Mouse (Mus musculus) stomach, embryonic 16.5 days (tissue): Measurements from ENCODE around the gene 1700056E22Rik. TPM values are rescaled to one million over a fixed set of nuclear protein-coding genes. Genes with fewer than 3 reads are reported as not detected.

Experiments used
- ATAC-seq: fragments of 200-750 bp; cut with Nextera tagmentation; 2 replicates; pipeline ENCODE4 v1.8.0; 2017; ENCODE audit warnings: moderate number of reproducible peaks, moderate TSS enrichment; ENCODE audit not compliant: insufficient read depth, low FRiP score
- H3K27ac ChIP-seq: fragments of 300-500 bp; sonication (generic); 2 replicates; pipeline ENCODE4 v1.5.1; 2014; ENCODE audit warnings: low read length
- H3K27me3 ChIP-seq: fragments of 300-500 bp; sonication (generic); 2 replicates; pipeline ENCODE4 v1.6.1; 2014; ENCODE audit warnings: low read length, control low read depth, mixed read lengths; ENCODE audit not compliant: control insufficient read depth, insufficient read depth
- H3K36me3 ChIP-seq: fragments of 300-500 bp; sonication (generic); 2 replicates; pipeline ENCODE4 v1.6.1; 2014; ENCODE audit warnings: low read length; ENCODE audit not compliant: control insufficient read depth, insufficient read depth
- H3K4me1 ChIP-seq: fragments of 300-500 bp; sonication (generic); 2 replicates; pipeline ENCODE4 v1.6.1; 2014; ENCODE audit warnings: low read length, control low read depth, mixed read lengths; ENCODE audit not compliant: control insufficient read depth, insufficient read depth
- H3K4me2 ChIP-seq: fragments of 300-500 bp; sonication (generic); 2 replicates; pipeline ENCODE4 v1.6.1; 2014; ENCODE audit warnings: low read depth, low read length, mixed read lengths
- H3K4me3 ChIP-seq: fragments of 300-500 bp; sonication (generic); replicated peaks from 2 replicates; pipeline ENCODE4 v1.5.1; 2014; ENCODE audit warnings: mild to moderate bottlenecking, low read length
- H3K9ac ChIP-seq: fragments of 300-500 bp; sonication (generic); 2 replicates; pipeline ENCODE4 v1.6.1; 2014; ENCODE audit warnings: low read length
- H3K9me3 ChIP-seq: fragments of 300-500 bp; sonication (generic); replicated peaks from 2 replicates; pipeline ENCODE4 v1.6.1; 2016; ENCODE audit warnings: low read length, control low read depth; ENCODE audit not compliant: control insufficient read depth
- WGBS: fragments of 180-500 bp; shearing (Covaris S2); extraction: QIAGEN DNeasy Blood & Tissue Kit; methylation state at CpG from one replicate; pipeline ENCODE4 v1.1.7; 2014; 5-methylcytosine and 5-hydroxymethylcytosine counted together
- polyA plus RNA-seq: library from polyadenylated mRNA; unstranded; fragments of >200 nt; fragmentation: Nextera tagmentation; extraction: Ambion mirVana; gene quantifications from 2 replicates; pipeline ENCODE4 v1.2.1, GENCODE M21; 2015

The 1700056E22Rik gene
- 0.84 and 1.3 TPM in 2 replicates for polyA plus RNA-seq

DNA sequence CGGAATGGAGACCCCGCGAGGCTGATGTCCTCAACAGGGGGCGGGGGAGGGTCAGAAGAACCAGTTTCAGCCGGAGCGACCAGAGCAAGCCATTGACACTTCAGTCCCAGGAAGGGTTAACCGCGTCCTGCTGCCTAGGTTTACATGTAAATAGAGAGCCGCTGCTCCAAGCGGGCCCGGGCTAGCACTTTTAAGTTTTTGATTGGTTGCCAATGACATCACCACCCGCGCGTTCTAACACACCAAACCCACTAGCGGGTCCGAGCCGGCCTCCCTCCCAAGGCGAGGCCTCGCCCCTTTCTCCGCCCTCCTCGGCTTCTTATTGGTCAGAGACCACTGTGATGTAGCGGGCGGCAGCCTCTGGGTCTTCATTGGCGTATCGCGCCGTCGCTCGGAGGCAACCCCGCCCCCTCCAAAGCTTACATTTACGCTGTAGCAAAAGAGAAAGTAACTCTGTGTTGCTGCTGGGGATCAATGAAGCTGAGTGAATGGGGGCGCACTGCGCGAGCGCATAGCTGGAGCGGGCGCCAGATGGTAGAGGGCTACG is at the start of gene 1700056E22Rik:
1700056E22Rik (minus strand) TSS at position 291 of the 547 bp plus-strand sequence.
- Histone ChIP-seq H3K4me1 (peaks cover 4% of the 10 kb centered on the region; the same call in 1 of the 2 replicates), H3K9me3 (no peaks in the 10 kb centered on the region), H3K4me2 (peak within 1 kb of the TSS; percentile 81), H3K36me3 (no peaks in the 10 kb centered on the region), H3K27ac (peak within 1 kb of the TSS; percentile 95), H3K9ac (peak within 1 kb of the TSS; percentile 97), H3K27me3 (no peaks in the 10 kb centered on the region), H3K4me3 (peak within 1 kb of the TSS; percentile 79)
- under 1% methylated on average over 38 of the region's 38 CpGs for WGBS
- ATAC-seq = peak; percentile 99

DNA sequence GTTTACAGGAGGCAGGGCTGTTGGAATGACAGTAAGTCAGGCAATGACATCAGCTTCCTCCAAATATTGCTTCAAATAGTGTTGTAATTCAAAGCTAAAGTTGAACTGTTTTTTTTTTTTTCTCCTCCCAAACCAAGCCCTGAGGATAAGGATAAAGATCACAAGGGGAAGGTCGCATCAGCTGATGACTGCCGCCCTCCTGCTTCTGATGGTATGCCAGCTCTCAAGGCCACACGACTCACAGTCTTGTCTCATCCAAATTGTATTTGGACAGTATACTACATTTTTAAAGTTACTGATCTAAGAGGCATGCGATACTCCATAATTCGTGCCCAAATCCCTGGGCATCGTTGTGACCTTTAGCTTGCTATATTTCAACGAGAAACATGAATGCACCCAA is 49.1 kb upstream of the 1700056E22Rik start:
- Histone ChIP-seq H3K4me3 (no peak overlapping the region), H3K9ac (no peak overlapping the region), H3K27ac (no peak overlapping the region), H3K27me3 (no peaks in the 10 kb centered on the region), H3K9me3 (no peaks in the 10 kb centered on the region), H3K36me3 (no peaks in the 10 kb centered on the region), H3K4me1 (no peaks in the 10 kb centered on the region), H3K4me2 (no peak overlapping the region)
- ATAC-seq = no peak
- WGBS = 77% methylated on average over 7 of the region's 7 CpGs

DNA sequence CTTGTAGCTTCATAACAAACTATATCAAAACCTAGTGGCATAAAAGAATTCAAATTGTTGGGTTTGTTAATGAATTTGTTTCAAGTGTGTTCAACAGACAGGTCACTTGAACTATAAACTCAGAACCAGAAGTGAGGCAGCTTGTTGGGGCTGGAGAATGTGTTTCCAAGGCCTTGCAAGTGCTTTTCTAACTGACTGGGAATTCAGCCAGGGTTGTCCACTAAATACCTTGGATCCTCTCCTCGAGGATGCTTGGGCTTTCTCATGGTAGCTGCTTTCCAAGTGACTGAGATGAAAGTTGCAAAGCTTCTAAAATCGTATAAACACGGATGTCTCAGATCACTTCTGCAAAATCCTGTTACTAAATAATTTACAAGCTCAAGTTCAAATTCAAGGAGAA is 48.6 kb upstream of the 1700056E22Rik start:
- Histone ChIP-seq H3K4me2 (no peak overlapping the region), H3K4me1 (no peaks in the 10 kb centered on the region), H3K9me3 (no peaks in the 10 kb centered on the region), H3K9ac (no peak overlapping the region), H3K36me3 (no peaks in the 10 kb centered on the region), H3K27me3 (no peaks in the 10 kb centered on the region), H3K4me3 (no peak overlapping the region), H3K27ac (no peak overlapping the region)
- ATAC-seq = no peak
- 40% methylated on average over 3 of the region's 3 CpGs for WGBS

DNA sequence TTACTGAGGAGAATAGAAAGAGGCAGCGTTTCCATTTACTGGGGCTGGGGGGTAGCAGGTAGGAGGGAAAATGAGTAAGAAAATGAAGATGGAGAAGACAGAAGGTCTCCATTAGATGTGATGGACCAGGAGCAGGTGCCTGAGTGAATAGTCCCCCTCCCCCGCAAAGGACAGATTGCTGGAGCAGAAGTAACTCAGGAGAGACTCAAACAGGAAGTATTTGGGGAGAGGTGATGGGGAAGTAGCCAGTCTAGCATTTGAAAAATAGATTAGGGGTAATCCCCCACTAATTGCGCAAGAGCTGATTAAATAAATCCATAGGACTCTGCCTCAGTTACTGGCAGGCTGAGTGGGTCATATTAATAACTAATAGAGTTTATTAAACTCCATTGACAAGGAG is 45.2 kb upstream of the 1700056E22Rik start:
- no peaks in the 10 kb centered on the region for H3K27me3 ChIP-seq
- H3K36me3 ChIP-seq = no peaks in the 10 kb centered on the region
- no peak overlapping the region for H3K27ac ChIP-seq
- H3K4me3 ChIP-seq = no peak overlapping the region
- no peak overlapping the region for H3K9ac ChIP-seq
- ATAC-seq = no peak
- H3K4me2 ChIP-seq = no peak overlapping the region
- 0 out of 2 replicates have a peak, but pooled peaks cover 4% of the 10 kb centered on the region for H3K4me1 ChIP-seq
- H3K9me3 ChIP-seq = no peaks in the 10 kb centered on the region
- 89% methylated on average over 3 of the region's 3 CpGs for WGBS

DNA sequence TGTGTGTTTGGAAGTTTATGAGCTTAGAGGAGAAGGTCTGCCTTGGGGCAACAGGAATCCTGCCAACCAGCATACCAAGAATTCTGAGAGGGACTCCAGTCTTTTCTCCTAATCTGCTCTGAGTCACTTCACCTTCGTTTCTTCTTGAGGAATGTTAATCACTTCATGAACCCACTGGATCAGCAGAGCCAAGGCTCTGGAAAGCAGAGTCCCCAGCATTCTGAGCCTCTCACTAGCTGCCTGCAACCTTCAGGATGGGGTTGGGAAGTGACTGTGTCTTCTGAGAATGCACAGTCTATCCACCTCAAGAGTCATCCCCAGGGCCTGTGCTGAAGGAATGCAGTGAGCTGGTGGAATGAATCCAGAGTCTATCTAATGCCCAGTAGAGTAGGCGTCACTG is 42.7 kb upstream of the 1700056E22Rik start:
- Histone ChIP-seq H3K4me2 (no peak overlapping the region), H3K4me1 (0 out of 2 replicates have a peak, but pooled peaks cover 4% of the 10 kb centered on the region), H3K27ac (peak overlapping the region; percentile 8; the same call in 1 of the 2 replicates)

DNA sequence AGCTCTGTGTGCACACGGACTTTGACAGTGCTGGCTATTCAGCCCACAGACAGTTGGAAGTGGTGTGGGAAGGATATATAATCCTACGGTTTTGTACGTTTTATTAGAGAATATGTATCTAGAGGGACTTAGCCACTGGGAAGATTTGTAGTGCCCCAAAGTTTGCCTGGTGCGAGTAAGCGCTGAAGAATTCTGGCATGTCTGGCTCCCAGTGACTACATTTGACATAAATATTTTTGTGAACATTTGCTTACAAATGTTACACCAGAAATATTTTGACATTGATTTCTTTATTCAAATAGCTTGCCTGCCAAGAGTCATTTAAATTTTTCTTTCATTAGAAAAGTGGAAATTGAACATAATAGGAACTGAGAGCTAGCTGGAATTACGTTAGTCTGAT is 42.0 kb upstream of the 1700056E22Rik start:
- H3K4me1 ChIP-seq = 0 out of 2 replicates have a peak, but pooled peaks cover 4% of the 10 kb centered on the region
- no peak overlapping the region for H3K4me3 ChIP-seq
- H3K4me2 ChIP-seq = no peak overlapping the region
- no peaks in the 10 kb centered on the region for H3K9me3 ChIP-seq
- no peak for ATAC-seq
- H3K27ac ChIP-seq = peak overlapping the region; percentile 50; the same call in 1 of the 2 replicates
- no peaks in the 10 kb centered on the region for H3K27me3 ChIP-seq
- 52% methylated on average over 6 of the region's 6 CpGs for WGBS
- no peaks in the 10 kb centered on the region for H3K36me3 ChIP-seq
- no peak overlapping the region for H3K9ac ChIP-seq

More for the DNA sequence above, 42.7 kb upstream of the 1700056E22Rik start:
- Histone ChIP-seq H3K36me3 (no peaks in the 10 kb centered on the region), H3K9me3 (no peaks in the 10 kb centered on the region), H3K9ac (no peak overlapping the region), H3K4me3 (no peak overlapping the region), H3K27me3 (no peaks in the 10 kb centered on the region)
- 47% methylated on average over 2 of the region's 2 CpGs for WGBS
- no peak for ATAC-seq

DNA sequence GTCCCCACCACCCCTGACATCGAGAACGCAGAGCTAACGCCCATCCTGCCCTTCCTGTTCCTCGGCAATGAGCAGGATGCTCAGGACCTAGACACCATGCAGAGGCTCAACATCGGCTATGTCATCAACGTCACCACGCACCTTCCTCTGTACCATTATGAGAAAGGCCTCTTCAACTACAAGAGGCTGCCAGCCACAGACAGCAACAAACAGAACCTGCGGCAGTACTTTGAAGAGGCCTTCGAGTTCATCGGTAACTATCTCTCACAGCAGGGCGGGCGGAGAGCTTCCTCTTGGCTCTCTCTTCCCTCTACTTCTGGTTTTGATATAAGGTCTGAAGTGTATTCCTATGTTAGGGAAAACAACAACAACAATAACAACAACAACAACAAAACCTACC is 34.9 kb upstream of the 1700056E22Rik start:
- Histone ChIP-seq H3K4me3 (no peak overlapping the region), H3K4me2 (no peak overlapping the region), H3K9me3 (no peaks in the 10 kb centered on the region), H3K27me3 (no peaks in the 10 kb centered on the region), H3K9ac (no peak overlapping the region), H3K36me3 (no peaks in the 10 kb centered on the region), H3K4me1 (peaks cover 7% of the 10 kb centered on the region; the same call in 1 of the 2 replicates), H3K27ac (no peak overlapping the region)
- 96% methylated on average over 12 of the region's 12 CpGs for WGBS
- ATAC-seq = no peak

DNA sequence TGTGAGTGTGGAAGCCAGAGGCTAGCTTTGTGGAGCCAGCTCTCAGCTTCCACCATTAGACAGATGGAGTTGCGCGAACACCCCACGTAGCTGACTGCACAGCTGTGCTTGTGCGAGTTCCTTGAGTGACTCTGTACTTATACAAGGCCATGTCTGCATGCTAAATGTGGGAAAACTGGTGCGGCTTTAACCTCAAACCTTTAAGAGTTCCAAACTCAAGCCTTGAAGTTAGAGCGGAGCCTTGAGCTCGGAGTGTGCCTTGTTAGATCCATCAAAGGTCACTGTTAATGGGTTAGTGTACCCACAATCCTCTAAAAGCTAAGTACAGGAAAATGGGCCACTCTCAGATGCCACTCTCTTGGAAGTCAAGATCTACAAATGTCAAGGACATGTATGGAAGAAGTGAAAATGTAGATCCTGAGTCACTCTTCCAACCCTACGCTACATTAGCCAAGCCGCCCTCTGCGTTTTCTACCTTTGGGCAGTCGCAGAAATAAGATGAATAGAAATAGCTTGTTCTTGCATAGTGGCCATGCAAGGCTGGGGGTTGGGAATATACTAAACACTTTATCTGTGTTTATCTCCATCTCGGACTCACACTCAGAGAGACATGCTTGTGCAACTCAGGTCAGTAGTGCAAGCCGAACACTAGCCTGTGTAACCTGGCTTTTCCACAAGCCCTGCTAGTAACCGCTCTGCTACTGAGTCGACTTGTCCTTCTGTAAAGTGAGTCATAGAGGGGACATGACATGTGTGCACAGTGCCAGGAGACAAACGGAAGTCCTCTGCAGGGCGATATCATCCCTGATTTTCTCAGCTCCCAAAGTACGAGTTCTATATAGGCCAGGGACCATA is 33.8 kb upstream of the 1700056E22Rik start:
- Histone ChIP-seq H3K4me3 (no peak overlapping the region), H3K4me1 (peaks cover 7% of the 10 kb centered on the region; the same call in 1 of the 2 replicates), H3K9me3 (no peaks in the 10 kb centered on the region), H3K27ac (no peak overlapping the region), H3K27me3 (no peaks in the 10 kb centered on the region), H3K9ac (no peak overlapping the region), H3K4me2 (no peak overlapping the region), H3K36me3 (no peaks in the 10 kb centered on the region)
- no peak for ATAC-seq
- 90% methylated on average over 18 of the region's 18 CpGs for WGBS
